Mouse (Mus musculus): ENCODE data around the gene Ncdn.

The Ncdn gene

GRCm38 (mm10) chr4:126752608-126753141, 563 bp downstream of the Ncdn start:
- in situ Hi-C loops (cut with MboI; ENCODE audit: low sequenced_read_pairs), result no loop called here

GRCm38 (mm10) chr4:126752024-126752607, 1.1 kb downstream of the Ncdn start:
- in situ Hi-C loops (cut with MboI; ENCODE audit: low sequenced_read_pairs), result no loop called here

- in situ Hi-C loops (cut with MboI; ENCODE audit: low sequenced_read_pairs), result no loop called here
Measured at GRCm38 (mm10) chr4:126751556-126752023, 1.6 kb downstream of the Ncdn start.

- in situ Hi-C loops (cut with MboI; ENCODE audit: low sequenced_read_pairs), result no loop called here
Measured at GRCm38 (mm10) chr4:126750863-126751555, 2.2 kb downstream of the Ncdn start.

GRCm38 (mm10) chr4:126750046-126750683, 3.1 kb downstream of the Ncdn start:
- in situ Hi-C loops (cut with MboI; ENCODE audit: low sequenced_read_pairs), result no loop called here

GRCm38 (mm10) chr4:126749553-126749952, 3.7 kb downstream of the Ncdn start:
- in situ Hi-C loops (cut with MboI; ENCODE audit: low sequenced_read_pairs), result no loop called here

GRCm38 (mm10) chr4:126748381-126748780, 4.9 kb downstream of the Ncdn start:
- in situ Hi-C loops (cut with MboI; ENCODE audit: low sequenced_read_pairs), result no loop called here

GRCm38 (mm10) chr4:126746194-126746840, 6.9 kb downstream of the Ncdn start:
- in situ Hi-C loops (cut with MboI; ENCODE audit: low sequenced_read_pairs), result no loop called here

GRCm38 (mm10) chr4:126745506-126746193, 7.6 kb downstream of the Ncdn start:
- in situ Hi-C loops (cut with MboI; ENCODE audit: low sequenced_read_pairs), result no loop called here

GRCm38 (mm10) chr4:126744831-126745230, 8.4 kb downstream of the Ncdn start:
- in situ Hi-C loops (cut with MboI; ENCODE audit: low sequenced_read_pairs), result no loop called here

GRCm38 (mm10) chr4:126743713-126744112, 9.5 kb downstream of the Ncdn start:
- in situ Hi-C loops (cut with MboI; ENCODE audit: low sequenced_read_pairs), result no loop called here

- in situ Hi-C loops (cut with MboI; ENCODE audit: low sequenced_read_pairs), result no loop called here
Measured at GRCm38 (mm10) chr4:126742976-126743375, 10.3 kb downstream of the Ncdn start.

- in situ Hi-C loops (cut with MboI; ENCODE audit: low sequenced_read_pairs), result no loop called here
Measured at GRCm38 (mm10) chr4:126741448-126741847, 11.8 kb downstream of the Ncdn start.

GRCm38 (mm10) chr4:126739966-126740676, 13.1 kb downstream of the Ncdn start:
- in situ Hi-C loops (cut with MboI; ENCODE audit: low sequenced_read_pairs), result loop anchor here (10.0 kb wide), 1 partner anchor 135 kb away; the partner anchor contains the start of gene 5730409E04Rik

- in situ Hi-C loops (cut with MboI; ENCODE audit: low sequenced_read_pairs), result loop anchor here (10.0 kb wide), 1 partner anchor 131 kb away; the partner anchor contains the start of gene 5730409E04Rik
Measured at GRCm38 (mm10) chr4:126736001-126736414, 17.2 kb downstream of the Ncdn start, which contains the start of gene Tfap2e. Gene Tfap2e, minus strand, starts transcription at chr4:126736240.

GRCm38 (mm10) chr4:126735382-126736000, 17.7 kb downstream of the Ncdn start:
- in situ Hi-C loops (cut with MboI; ENCODE audit: low sequenced_read_pairs), result loop anchor here (10.0 kb wide), 1 partner anchor 131 kb away; the partner anchor contains the start of gene 5730409E04Rik

- in situ Hi-C loops (cut with MboI; ENCODE audit: low sequenced_read_pairs), result loop anchor here (10.0 kb wide), 1 partner anchor 130 kb away; the partner anchor contains the start of gene 5730409E04Rik
Measured at GRCm38 (mm10) chr4:126734700-126735381, 18.4 kb downstream of the Ncdn start.

GRCm38 (mm10) chr4:126734001-126734603, 19.1 kb downstream of the Ncdn start:
- in situ Hi-C loops (cut with MboI; ENCODE audit: low sequenced_read_pairs), result loop anchor here (10.0 kb wide), 1 partner anchor 129 kb away; the partner anchor contains the start of gene 5730409E04Rik
